Mouse (Mus musculus) testis, postnatal 10 days (tissue): ENCODE data around the gene Kctd20.
A peak's percentile ranks its signal among the peaks of the same experiment; 100 is the strongest.

Source experiments
- DNase-seq: peaks from one replicate; pipeline ENCODE4 v3.0.0; 2021; ENCODE audit warnings: low spot score

Gene Kctd20

DNA sequence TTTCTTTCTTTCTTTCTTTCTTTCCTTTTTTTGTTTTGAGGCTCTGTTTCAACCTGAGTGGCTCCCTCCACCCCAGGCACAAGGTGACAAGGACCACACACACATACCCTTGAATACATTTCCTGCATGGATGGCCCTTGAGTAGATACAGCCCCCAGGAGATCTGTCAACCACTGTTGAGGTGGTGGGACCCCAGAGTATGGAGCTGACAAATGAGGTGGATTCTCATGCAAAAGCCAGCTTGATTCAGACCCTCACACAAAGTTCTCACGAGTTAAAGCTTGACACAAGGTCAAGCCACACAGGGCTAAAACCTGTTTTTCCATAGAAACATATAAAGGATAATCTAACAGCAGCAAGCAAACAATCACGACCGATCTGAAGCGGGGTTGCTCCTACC is 19.5 kb upstream of the Kctd20 start:
- no peak for DNase-seq

DNA sequence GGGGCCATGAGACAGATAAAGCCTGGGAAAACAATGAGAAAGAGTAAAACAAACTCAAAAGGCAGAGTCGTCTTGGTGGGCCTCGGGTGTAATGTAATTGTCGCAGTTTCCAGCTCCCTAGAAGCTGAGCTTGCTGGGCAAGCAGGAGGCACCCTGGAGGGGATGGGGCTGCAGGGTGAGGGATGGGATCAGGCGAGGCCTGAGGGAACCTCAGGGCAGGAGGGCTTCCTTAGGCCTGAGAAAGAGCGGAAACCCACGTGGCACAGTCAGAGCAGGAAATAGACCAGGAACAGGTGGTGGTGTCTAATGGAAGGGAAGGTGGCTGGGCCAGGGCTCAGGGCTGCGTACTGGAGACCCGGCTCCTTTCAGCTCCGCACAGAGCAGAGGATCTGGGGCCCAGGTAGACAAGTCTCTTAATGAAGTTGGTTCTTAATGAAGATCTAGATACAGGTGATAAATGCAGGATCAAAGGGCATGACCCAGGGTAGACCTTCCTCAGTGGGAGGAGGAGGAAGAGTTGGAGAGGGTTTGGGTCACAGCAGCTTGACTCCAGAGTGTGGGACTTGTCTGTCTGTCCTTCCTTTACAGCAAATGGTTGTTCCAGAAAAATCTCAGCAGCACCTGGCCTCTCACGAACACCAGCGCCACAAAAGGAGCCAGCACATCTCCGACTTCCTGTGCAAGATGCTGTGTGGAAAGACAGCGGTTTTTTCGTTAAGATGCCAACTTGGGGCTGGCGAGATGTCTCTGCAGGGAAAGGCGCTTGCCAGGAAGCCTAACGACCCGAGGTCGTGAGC is 17.4 kb upstream of the Kctd20 start:
- DNase-seq: no peak

DNA sequence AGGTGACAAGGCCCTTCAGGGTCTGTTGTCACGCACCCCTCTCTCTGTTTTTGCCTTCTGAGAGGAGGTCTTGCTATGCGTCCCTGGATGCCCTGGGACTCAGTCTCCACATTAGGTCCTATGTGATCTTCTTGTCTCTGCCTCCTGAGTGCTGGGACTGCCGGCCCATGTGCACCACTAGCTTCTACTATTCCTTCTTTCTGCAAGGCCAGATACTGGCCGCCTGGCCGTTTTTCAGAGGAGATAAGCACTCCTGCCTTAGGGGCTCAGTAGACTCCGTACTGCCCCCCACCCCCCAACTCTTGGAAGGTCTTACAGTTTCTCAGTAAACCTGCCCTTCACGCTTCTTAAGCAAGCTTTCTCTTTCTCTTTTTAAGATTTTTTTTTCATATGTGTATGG is 15.6 kb upstream of the Kctd20 start:
- DNase-seq: no peak

DNA sequence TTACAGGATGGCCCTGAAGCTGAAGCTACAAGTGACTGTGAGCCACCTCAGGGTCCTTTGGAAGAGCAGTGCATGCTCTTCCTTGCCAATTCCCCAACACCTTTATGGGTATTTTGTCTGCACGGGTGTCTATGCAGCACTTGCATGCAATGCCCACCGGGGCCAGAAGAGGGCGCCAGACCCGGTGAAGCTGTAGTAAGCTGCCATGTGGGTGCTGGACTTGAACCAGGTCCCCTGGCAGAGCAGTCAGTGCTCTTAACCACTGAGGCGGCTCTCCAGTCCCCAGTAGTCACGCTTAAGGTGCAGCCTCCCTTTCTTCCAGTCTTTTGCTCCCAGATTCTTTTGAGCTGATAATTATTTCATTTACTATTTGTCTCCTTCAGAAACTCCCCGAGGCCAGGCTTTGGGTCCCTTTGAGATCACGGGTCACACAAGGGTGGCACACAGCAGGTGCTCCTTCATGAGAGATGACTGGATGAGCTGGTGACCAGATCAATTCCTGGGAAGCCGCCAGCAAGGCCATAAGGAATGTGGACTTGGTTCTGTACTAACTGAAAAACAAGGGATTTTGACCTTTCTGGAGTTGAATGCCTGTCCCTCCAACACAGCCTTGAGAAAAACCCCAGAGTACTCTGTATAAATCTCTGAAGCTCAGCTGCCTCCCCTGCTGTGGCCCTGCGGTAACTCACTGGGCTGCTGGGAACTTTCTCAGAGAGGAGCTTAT is 15.0 kb upstream of the Kctd20 start:
- DNase-seq: peak; percentile 84

DNA sequence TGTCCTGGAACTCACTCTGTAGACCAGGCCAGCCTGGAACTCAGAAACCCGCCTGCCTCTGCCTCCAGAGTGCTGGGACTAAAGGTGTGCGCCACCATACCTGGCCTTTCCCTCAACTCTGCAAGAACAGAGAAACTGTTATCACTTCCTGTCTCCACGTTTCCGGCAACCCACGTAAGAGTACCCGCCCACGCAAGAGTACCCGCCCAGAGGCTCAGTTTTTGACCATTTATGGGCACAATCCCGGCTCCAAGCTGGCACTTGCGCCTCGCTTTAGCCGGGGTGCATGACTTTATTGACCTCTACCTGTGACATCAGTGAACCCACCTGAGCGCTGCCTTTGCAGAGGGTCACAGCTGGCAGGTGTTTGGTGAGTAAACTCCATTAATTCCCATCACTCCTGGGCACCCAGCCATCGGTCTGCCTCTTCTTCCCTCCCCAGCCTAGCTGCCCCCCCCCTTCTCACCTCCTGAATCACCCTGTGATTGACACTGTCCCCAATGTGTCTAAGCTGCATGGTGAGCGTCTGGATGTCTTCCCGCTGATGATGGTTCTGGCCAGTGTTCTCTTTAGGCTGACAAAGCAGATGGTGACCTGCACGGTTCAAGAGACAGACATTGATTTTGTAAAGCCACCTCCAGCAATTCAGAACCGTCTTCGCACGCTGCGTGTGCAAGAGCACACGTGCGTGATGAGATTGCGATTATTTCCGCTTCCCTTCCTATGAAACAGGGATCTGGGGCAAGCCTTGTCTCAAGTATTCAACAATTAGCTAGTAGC is 10.8 kb upstream of the Kctd20 start:
- DNase-seq: no peak

DNA sequence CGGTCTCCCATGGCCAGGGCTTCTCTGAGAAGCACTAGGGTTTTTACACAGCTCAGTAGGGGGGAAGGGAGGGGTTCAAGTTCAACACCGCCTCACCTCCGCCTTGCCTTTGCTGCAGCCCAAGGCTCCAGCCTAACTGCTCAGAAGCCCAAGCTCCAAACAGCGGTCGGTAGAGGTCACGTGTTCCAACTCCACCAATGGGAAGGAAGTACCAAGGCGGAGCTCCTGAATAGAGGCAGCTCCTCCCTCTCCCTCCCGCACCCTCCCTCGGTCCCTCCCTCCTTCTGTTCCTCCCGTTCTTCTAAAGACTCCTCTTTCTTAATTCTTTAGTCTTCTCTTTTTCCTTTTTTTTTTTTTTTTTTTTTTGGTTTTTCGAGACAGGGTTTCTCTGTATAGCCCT is 9.6 kb upstream of the Kctd20 start:
- no peak for DNase-seq

DNA sequence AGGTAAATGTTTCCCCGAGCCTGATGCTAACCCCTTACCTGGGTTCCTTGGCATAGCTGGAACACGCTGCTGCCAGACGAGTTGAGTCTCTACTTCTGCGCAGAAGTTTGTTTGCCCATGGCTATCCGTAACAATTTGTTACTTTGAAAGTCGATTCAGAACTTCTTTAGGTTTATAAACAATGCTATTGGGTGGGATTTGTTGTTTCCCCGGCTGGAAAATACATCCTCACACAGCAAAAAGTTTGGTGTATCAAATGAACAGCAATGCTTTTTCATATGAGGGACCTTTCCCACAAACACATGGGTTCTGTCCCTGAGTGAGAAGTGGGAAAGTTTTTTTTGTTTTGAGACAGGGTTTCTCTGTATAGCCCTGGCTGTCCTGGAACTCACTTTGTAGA is 8.0 kb upstream of the Kctd20 start, which contains the start of gene Pxt1:
Gene Pxt1 (minus strand): TSS at position 101 of the 400 bp plus-strand sequence.
- no peak for DNase-seq

DNA sequence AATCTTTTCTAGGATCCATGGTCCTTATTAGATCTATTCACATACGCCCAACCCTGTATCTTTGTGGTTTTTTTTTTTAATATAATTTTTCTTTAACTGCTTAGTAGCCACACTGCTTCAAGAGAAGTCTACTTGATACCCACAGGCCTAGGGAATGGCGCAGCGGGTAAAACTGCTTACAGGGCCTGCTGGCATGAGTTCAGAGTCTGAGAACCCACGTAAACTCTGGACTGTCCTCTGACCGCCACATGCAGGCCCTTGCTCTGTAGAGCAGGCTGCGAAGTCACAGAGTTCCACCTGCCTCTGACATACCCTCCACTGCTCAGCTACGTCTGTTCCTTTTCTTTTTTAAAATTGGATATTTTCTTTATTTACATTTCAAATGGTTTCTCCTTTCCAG is 7.3 kb upstream of the Kctd20 start:
- no peak for DNase-seq

DNA sequence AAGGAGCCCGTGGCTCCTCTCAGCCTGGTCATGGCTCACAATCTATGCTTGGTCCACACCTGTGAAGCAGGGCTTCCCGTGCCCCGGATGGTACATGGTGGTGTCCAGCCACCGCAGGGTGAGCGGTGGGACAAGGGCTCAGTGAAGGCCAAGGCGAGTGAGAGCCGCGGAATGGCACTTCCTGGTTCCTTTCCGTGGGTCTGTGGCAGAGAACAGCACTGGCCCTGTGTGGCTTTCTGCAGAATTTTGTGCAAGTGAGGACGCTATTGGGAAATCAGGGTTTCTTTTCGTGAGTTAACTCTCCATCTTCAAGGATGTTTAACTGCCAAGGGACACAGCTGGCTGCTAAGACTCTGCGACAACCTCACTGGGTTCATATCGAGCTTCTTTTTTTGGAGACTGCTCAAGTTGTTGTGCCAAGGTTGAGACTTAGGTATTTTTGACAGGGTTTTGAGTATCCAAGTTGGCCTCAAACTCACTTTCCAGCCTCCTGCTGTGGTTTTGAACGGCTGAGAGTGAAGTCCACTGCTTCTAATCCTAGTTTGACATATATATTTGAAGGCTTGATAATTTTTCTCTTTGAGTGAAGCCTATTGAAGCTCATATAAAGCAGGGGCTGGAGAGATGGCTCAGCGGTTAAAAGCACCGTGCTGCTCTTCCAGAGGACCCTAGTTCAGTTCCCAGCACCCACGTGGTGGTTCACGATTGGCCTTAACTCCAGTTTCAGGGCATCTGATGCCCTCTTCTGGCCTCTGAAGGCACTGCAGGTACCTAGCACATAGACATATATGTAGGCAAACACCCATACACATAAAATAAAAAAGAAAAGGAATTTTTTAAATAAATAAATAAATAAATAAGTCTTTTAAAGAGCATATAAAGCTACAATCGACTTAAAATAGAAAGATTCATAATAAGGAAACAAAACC is 4.5 kb upstream of the Kctd20 start:
- no peak for DNase-seq

DNA sequence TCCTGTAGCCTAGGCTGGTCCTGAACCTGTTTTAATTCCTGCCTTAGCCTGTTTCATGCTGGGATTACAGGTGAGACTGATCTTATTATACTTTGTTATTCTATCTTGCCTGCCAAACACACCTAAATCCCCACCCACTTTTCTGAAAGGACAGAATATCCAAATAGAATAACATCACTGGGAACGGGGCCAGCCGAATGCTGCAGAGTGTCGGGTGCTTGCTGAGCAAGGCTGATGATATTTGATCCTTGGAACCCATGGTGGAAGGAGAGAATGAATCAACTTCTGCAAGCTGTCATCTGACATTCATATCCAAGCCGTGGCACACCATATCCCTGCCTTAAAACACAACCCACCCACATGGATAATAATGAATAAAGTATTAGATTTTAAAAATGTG is 3.1 kb upstream of the Kctd20 start:
- DNase-seq: no peak

DNA sequence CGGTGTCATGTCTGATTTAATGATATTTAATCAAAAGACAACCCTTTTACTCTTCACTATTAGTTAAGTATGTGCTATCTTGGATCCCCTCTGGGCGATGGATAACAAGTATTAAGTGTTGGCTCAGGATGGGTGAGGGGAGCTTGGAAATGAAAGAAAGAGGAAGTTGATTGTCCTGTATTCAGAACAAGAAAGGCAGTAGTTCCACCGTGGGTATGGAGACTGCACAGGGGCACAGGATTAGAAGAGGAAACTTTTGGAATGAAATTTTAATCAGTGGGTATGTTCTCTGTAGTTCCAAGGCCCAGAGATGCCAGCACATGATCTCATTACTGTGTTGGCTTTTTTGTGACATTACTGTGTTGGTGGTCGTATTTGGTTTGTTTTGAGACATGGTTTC is 999 bp upstream of the Kctd20 start:
- DNase-seq: no peak

DNA sequence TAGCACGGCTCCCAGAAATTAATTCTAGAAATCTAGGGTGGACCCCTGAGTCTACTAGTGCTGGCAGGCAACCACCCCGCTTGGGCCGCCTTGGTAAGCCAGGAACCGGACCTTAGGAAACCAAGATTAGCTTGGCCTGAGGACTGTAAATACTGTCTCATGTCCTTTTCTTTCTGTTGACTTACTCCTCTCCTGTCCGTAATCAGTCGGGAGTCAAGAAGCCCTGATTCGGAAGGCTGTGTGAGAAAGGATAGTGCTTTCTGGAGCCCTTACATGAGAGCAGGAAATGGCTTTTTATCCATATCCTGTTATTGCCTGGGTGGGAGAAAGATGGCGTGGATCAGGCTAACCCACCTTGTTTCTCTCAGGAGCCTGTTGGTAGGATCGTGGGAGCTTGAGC is 1.5 kb downstream of the Kctd20 start:
- no peak for DNase-seq

DNA sequence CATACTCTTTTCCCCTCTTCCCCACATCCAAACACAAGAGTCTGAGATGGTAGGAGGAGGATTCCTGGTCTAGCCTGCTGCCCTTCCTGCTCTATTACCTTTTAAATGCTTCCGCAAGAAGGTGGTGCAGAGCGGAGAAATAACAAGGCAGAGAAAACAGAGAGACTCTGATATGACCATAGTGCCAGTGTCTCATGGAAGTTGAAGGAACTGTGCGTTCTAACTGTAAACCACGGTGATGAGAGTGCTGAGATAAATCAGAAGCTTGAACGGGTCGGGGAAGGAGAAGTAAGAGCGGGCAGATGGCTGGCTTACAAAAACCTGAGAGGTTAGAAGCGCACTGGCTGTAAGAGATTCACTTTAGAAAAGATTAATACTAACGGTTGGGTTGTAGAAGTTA is 2.7 kb downstream of the Kctd20 start:
- no peak for DNase-seq

DNA sequence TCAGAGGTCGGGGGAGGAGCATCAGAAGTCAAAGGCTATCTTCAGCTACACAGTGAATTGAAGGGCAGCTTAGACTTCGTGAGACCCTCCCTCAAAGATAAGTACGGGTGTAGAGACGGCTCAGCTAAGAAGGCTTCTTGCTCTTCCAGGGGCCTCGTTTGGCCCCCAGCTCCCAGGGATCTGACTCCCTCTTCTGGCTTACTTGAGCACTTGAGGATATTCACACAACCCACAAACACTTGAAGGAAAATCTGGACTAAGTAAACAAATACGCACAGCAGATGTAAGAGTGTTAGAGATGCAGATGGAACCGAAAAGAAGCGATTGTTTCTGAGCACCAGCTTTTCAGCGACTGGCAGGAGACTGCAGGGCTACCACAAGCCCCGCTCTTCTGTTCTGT is 8.8 kb downstream of the Kctd20 start:
- DNase-seq: no peak

DNA sequence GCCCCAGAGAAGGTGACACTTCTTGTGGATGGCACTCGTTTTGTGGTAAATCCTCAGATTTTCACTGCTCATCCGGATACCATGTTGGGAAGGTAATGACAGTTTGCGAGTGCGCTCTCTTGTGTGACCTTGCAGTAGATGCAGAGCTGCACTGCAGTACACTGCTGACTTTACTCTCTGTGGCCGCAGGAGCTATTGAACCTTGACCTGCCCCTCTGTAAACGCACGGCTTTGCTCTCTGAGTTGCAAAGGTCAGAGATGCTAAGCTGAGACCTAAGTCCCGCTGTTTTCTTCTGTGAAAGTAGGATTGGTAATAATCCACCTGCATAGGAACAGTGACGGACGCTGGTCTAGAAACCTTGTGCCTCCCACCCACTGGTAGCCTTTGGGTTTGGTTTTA is 9.8 kb downstream of the Kctd20 start:
- DNase-seq: no peak

DNA sequence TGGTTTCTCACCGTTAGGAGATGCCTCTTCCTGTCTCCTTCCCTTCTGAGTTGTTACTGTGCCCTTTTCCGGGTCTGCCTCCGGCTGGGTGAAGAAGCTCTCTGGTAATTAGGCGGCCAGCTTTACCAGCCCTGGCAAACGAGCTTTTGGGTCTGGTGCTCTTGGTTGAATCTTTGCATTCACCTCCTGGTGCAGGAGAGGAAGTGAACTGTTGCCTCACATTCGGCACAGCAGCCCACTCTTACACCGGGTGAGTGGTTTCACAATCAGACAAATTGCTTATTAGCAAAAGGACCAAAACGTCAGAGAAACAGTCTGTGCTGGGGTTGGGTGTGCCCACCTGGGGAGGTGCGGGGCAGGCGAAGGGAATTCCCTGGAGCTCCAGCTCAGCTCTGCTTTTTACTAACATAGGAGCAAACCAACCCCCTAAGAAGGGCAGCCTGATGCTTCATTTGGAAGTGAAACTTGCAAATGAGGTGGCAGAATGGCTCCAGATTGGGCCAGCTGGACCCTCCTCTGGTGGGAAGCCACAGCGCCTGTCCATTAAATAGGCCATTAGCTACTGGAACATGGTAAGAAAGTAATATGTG is 15.4 kb downstream of the Kctd20 start:
- no peak for DNase-seq

DNA sequence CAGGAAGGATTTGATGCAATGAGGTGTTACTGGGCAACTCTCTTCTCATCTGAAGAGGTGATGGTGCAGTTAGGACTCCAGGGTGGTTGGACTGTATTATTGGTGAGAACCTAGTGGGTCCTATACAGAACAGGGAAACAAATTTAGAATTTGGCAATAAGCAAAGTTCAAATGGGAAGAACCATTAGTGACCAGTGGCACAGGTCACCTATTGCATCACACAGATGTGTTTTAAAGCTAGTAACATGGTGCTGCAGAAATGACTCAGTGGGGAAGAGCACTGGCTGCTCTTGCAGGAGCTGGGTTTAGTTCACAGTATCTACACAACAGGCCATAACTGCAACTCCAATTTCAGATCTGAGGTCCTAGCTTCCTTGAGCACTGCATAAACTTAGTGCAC is 18.4 kb downstream of the Kctd20 start:
- DNase-seq: no peak

DNA sequence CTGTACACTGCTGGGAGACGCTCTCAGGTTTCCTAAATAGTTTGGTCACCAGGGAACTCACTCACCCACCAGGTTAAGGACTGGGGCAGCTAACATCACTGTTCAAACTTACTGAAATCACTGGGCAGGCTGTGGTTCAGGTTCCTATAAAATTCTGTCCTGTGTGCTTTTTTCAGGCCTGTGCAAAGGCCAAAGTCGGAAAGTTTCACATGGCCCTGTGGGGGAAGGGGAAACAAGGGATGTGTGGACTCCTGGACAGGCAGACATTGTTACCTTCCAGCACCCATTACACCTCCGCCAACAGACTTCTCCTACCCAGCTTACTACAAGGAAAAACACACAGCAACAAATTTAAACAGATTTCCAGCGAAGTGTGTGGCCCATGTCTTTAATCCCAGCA is 27.3 kb downstream of the Kctd20 start:
- DNase-seq: no peak

DNA sequence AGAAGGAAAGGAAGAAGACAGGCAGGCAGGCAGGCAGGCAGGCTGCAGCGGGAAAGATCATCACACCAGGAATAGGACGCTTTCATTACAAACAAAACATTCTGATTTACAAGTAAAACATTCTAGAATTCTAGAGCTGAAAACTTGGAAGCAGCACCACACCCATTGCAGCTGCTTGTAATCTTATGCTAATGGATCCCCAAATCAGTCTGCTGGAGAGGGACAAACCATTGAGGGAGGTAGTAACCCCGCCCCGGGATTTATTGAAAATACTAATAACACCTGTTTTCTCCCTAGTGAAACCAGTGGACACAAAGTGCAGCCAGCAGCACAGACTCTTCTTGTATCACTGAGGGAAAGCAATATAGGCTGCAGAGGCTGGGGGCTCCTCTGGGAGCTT is 29.3 kb downstream of the Kctd20 start:
- no peak for DNase-seq

DNA sequence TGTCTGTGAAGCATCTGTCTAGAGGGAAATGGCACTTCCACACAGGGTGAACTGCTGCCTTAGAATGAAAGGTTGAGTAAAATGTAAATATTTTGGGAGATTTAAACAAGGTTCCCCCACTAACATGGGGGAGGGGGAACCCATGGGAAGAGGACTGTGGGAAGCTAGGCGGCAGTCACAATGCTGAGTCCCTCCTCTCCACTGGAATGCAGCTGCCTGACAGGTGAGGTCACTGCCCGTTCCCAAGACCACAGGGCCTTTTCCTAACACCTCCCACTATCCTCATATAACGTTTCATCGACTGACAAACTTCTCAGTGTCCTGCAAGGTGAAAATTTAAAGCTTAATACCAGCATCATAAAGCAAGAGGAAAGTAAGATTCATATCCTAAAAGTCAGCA is 30.8 kb downstream of the Kctd20 start:
- DNase-seq: no peak

DNA sequence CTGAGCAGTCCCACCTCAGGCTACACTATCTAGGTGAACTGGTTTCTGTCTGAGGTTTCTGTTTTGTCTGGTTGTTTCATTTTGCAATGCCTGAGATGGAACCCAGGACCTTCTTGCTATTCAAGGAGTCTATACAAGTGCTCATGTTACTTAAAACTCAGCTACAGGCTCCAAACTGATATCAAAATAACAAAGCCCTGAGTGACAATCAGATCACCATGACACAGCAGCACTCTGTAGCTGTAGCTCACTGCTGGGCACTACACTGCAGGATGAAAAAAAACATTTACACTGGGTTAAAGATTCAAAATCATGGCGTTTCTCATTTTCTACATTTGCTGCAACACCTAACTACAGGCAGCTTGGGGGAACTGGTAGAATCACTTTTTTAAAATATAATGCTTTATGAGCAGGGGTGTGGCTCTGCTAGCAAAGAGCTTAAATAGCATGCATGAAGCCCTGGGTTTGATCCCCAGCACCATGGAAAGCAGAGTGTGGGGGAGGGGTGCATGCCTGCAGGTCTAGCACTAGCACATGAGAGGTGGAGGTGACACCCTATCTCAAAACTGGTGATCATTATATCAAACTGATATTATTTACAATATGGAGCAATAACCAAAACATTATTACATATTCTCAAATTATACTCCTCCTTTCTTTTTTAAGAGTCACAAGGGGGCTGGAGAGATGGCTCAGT is 33.1 kb downstream of the Kctd20 start:
- DNase-seq: no peak
